Mouse (Mus musculus): ENCODE measurements around the gene Prr12.

The Prr12 gene

DNA sequence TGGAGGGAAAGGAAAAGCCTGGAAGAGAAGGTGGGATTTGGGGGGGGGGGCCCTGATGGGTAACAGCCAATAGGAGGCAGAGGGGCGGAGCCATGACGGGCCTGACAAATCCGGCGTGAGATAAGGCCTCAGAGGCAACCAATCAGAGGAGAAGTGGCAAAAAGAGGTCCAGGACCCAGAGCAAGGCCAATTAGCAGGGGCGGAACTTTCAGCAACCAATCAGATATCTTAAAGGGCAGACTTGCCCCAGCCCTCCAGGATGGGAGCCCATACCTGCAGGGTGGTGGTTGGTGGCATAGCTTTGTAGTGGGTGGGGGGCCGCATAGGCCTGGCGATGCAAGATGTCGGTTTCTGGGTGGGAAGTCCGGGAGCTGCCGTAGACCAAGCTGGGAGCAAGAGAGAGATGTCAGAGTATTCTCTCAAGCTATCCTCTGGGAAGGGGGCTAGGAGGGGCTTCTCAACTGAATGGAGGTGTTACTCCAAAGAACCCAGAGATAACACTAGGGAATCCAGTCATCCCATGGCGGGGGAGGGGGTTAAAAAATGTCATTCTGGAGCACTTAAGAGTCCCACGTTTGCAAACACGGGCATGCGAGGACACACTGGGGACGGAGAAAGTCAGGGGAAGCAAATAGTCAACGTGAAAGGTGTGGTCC lies 1.6 kb downstream of the Prr12 start:
- DNase-seq (ENCODE audit: extremely low spot score) = peak; percentile 88

DNA sequence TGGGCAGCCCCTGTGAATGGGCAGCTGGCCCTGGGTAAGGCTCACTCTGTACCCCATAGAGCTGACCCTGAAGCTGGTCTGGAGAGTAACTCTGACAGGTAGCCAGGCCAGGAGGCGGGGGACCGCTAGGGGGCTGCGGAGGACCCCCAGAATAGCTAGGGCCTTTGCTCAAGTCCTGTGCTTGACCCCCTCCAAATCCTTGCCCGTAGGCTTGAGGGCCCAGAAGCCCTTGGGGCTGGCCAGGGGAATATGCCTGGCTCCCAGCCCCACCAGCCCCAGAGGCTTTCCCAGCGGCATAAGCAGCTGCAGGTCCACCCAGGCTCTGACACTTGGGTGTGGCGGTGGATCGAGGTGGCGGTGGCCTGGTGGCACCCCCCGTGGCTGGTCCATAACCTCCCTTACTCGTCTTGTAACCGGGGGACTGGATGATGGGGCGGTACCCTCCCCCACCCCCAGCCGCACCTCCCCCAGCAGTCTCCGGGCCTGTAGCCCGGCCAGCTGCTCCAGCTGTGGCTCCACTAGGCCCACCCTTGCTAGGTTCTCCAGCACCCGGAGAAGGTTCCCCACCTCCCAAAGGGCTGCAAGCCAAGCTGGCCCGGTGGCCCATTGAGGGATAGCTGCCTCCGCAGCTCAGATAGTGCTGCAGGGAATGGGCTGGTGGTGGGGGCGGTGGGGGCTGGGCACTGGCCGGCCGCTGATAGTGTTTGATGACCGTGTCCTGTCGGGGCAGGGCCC lies 3.6 kb downstream of the Prr12 start:
- DNase-seq (ENCODE audit: extremely low spot score) = no peak

DNA sequence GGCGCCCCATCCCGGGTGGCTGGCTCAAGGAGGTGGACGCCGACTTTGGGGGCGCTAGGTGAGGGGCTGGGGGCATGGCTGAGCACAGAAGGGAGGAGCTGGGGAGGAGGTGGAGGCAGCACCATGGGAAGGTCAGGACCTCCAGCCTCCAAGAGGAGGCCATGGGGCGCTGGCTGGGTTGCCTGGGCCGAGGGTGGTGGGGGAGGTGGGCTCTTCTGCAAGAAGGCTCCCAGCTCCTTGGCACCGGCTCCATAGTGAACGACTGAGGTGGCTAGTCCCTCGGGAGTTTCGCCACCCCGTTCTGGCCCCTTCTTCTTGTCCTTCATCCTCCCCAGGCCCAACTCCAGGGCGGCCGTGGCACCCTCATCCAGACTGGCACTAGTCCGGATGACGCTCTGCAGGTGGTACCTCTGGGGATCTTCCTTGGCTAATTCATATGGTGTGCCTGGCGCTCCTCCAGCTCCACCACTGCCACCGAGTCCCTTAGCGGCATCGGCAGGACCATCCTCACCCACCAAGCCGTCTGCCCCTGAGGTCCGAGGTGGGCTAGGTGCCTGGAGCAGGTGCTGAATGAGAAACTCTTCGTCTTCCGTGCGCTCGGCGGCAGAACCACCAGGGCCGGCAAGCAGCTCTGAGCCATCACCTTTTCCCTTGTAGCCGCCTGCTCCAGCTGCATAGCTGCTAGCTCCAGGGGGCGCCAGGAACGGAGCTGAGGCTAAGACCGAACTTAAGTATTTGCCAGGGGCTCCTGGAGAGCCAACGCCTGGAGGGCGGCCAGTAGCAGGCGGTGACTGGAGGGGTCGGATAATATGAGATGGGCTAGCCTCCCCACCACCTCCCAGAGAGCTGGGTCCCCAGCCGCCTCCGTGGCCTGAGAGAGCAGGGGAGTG lies 4.4 kb downstream of the Prr12 start:
- no peak for DNase-seq (ENCODE audit: extremely low spot score)

DNA sequence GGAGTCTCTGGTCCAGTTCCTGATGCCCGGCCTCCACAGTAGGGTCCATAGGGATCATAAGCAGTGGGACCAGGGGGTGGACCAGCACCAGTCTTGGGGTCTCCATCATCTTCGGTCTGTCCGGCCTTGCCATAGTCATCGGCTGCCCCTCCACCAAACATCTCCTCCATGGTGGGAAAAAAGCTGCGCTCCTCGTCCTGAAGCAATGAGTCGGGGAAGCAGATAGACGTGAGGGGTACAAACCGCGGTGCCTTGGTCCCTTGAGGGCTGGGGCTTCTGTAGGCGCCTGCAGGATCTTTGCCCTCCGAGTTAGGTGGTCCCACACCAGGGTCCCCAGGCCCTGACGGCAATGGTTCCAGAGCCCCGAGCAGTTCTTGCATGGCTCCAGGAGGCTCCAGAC lies 5.2 kb downstream of the Prr12 start:
- no peak for DNase-seq (ENCODE audit: extremely low spot score)

DNA sequence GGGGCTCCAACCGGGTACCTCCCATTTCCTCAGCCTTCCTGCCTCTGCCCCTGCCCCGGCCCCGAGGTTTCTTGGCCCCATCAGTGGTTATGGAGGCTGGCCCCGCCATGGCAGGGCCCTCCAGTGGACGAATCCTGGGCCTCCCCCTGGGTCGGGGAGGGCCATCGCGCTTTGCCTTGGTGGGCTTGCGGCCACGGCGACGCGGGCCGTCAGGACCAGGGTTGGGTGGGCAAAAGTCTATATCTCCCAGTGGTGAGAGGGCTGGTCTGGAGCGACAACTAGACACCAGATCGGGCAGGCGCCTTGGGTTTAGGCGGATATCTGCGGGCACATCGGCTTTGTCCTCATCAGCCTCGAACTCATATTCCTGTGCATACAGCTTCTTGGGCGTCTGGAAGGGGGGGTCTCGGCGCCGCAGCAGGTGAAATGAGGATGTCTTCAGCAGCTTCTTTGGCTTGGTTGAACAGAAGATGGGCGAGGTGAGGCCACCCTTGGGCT lies 5.8 kb downstream of the Prr12 start:
- no peak for DNase-seq (ENCODE audit: extremely low spot score)

DNA sequence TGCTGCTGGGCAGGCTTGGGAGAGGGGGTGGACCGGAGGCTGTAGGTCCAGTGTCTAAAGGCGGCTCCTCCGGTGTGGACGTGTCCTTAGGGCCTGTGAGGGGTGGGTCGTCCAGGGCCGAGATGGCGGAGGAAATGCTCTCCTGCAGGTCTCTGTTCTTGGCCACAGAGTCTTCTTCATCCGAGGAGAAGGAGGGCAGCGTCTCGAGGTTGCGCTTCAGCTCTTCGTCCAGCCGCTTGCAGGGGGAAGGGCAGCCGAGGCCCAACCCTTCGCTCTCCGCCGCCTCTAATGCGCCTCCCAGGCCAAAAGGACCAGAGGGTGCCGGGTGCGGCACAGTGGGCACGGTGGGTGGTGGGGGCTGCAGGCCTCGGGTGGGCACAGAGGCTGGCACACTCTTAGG lies 6.9 kb downstream of the Prr12 start:
- no peak for DNase-seq (ENCODE audit: extremely low spot score)

DNA sequence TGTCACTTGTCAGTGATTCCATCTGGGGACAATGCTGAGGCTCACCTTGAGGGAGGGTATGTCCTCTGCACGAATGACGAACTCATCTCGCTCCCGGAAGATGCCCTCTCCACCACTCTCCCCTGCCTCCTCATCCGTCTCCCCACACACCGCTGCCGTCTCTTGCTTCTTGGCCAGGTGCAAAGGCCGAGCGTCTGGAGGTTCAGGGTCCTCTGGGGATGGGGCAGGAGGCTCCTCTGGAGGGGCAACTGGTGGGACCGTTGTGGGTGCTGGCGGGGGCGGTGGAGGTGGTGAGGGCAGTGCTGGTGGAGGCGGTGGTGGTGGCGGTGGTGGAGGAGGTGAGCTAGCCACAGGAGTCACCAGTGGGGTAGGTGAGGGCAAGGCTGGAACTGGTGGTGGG lies 9.4 kb downstream of the Prr12 start:
- DNase-seq (ENCODE audit: extremely low spot score) = no peak

DNA sequence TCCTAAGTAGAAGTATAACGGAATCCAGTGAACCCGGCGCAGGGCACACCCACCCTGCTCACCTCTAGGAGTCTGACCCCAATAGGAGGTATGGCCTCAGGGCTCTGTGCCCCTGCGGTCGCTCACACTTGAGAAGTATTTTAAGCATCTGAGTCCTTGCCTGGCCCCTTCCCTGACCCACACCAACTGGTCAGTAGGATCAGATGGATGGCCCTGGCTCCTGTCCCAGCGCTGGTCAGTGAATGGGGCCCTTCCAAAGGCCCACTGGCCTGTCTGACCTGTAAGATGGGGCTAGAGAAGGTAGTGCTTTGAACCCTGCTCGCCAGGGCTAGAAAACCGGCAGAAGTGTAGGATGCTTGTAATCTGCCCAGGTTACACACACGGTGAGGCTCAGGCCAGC lies 11.8 kb downstream of the Prr12 start:
- no peak for DNase-seq (ENCODE audit: extremely low spot score)

DNA sequence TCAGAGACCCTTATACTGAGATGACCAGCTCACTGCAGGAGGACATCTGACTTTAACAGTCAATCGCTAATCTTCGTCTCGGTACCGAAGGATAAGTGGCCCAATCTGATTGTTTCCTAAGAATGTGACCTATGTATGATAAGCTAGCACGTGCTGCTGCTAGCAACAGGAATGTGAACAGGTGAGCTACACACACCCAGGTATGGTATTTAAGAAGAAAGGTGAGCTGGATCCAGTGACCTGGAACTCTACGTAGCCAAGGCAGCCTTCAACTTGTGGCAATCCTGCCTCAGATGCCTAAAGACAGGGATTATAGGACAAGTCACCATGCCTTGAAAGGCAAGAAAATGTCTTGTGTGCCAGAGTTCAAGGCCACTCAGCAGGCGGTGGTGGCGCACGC lies 14.3 kb downstream of the Prr12 start:
- DNase-seq (ENCODE audit: extremely low spot score) = no peak

DNA sequence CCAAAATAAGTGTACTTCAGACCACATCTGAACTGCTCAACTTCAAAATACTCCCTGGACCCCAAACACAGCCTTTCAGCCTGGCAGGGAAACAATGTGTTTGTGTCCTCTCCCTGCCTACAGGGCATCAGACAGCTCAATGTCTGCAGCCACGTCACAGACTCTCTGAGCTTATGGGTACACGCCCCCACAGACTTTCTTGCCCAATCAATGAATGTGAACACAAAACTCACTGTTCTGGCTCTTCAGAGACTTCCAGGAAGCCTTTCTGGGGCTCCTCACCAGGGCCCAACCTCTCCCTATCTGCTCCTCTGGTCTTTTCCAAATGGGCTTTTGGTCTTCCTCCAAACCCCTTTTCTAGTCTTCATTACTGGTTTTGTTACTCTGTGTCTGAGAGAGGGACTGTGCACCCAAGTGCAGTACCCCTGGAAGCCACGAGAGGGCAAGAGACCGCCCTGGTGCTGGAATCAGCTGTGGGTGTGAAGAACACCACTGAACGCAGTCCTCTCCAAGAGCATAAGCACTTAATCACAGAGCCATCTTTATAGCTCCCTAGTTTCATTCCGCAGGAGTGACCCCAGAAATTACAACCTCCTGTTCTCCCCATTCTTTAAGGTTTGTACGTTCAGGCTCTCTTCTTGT lies 14.8 kb downstream of the Prr12 start:
- peak; percentile 59 for DNase-seq (ENCODE audit: extremely low spot score)

DNA sequence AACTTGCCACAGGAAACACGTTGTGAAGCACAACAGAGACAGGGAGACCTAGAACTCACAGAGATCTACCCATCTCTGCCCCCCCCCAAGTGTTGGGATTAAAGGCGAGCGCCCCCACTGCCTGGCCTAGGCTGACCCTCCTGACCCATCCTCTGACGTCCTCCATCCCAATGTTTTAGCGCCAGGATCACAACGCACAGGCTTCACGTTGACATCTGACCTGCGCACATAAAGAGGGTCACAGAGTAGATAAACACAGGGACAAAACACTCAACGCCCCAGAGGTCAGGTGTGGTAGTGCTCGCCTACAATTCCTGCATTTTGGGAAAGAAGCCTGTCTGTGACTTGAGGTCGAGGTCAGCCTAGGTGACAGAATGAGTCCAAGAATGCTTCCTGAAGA lies 16.0 kb downstream of the Prr12 start:
- no peak for DNase-seq (ENCODE audit: extremely low spot score)

DNA sequence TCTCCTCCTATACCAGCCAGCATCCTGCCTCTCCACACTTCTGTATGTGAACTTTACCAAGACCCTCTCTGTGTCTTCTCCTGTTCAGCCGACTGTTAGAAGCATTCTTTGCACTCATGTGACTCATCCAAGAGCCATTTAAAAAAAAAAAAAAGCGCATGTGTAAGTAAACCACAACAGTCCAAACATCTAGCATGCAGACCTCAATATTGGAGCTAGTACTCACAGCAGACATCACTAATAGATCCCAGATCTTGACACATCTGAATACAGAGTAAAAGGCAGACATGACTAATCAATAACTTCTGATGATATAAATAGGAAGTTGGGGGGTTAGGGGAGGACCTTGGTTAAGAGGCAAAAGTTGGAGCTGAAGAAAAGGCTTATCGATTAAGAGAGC lies 17.1 kb downstream of the Prr12 start:
- no peak for DNase-seq (ENCODE audit: extremely low spot score)

DNA sequence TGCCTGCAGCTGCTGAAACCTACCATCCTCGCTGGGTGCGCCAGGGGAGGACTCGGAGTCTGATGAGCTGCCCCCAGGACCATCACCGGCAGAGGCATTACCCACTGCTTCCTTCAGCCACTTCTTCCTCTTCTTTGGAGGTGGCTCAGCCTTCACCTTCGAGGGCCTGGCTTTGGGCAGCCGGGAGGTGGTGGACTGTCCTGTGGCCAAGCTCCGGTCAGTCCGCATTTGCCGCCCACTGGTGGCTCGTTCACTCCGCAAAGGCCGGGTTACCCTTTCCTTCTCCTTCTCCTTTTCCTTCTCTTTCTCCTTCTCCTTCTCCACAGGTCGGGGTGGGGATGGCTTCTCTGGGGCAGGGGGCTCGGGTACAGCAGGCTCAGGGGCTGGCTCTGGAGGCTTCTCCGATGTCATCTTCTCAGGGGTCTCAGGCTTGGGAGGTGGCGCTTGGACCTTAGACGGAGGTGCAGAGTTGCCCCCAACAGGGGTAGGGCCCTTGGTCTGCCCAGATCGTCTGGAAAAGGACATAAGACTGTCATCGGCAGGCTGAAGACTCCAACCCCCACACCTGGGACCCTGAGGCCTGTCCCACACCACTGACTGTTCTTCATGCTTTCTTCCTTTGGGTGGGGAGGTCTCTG lies 18.8 kb downstream of the Prr12 start:
- DNase-seq (ENCODE audit: extremely low spot score) = no peak

DNA sequence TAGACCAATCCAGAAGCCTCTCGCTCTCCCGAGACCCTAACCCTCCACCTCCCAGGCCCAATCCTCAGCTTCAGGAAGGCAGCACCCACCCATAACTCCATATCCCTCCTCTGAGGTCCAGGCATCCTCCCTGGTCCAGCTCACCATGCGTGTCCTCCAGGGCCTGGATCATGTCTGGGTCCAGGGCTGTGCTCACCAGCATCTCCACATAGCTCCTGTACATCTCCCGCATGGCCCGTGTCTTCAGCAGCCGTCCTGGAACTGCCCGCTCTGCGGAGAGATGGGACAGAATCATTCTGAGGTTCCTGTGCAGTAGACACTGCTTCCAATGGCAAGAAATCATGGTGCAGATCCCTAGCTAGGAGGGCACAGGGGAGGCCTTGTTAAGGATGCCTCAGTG lies 21.8 kb downstream of the Prr12 start:
- DNase-seq (ENCODE audit: extremely low spot score) = no peak

DNA sequence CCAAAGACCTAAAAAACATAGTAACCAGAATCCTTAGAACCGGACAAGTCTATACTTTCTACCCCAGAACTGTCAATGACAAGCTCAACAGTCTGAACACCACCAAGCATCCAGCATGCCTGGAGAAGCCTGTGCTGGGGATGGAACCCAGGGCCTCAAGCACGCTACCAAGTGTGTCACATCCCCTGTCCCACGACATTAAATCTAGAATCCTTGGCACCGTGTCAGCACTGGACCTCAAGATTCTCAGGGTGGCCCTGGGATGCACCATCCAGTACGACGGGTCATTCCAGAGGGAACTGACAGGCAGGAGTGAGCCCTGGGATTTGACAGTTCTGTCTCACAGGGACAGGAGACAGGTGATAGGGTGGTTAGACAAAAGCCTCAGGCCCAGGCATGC lies 22.7 kb downstream of the Prr12 start:
- no peak for DNase-seq (ENCODE audit: extremely low spot score)

DNA sequence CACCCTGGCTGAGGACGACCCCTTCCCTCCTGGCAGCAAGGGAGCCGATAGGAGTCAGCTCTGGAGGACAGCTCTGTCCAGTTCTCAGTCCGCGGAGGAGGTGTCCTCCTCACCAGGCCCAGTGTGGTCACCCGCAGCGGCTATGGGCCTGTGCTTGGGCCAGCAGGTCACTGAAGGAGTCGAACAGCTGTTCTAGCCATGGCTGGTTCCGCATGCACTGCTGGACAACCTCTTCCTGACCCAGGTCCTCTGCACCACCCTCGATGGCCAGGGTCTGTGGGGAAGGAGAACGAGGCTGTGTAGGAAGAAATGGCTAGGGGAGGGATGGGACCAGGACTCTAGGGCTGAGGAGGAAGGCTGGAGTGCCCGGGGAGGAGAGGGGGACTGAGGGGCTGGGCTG lies 24.3 kb downstream of the Prr12 start:
- DNase-seq (ENCODE audit: extremely low spot score) = no peak

DNA sequence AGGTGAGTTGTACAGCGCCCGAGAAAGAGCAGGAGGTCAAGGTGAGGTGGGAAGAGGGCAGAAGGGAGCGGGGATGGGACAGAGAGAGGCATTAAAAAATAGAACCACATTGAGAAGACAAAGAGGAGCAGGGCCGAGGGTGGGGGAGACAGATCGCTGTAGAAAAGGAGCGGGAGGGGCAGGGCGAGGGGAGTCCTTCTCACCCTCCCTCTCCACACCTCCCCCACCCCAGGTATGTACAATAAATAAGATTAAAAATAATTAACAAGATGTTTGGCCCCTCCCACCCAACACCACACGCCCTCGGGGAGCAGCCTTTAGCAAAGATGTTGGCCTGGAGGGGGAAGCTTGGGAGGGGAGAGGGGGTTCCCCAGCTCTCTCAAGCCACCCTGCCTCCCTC lies 24.9 kb downstream of the Prr12 start:
- DNase-seq (ENCODE audit: extremely low spot score) = no peak

DNA sequence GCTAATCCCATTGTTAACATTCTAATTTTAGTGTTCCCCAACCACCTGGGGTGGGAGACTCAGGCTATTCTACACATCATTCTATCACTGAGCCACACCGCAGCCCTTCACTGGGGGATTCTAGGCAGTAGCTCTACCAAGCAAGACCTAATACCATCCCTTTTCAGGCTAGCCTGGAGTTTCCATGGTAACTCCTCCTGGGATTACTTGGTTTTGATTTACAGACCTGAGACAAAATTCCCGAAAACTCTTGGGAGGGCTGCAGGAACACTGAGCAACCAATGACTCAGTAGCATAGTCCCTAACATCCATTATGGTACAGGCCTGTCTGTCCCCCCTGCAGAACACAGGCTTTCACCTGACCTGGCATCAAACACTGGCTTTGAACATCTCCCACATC lies 26.4 kb downstream of the Prr12 start:
- no peak for DNase-seq (ENCODE audit: extremely low spot score)

DNA sequence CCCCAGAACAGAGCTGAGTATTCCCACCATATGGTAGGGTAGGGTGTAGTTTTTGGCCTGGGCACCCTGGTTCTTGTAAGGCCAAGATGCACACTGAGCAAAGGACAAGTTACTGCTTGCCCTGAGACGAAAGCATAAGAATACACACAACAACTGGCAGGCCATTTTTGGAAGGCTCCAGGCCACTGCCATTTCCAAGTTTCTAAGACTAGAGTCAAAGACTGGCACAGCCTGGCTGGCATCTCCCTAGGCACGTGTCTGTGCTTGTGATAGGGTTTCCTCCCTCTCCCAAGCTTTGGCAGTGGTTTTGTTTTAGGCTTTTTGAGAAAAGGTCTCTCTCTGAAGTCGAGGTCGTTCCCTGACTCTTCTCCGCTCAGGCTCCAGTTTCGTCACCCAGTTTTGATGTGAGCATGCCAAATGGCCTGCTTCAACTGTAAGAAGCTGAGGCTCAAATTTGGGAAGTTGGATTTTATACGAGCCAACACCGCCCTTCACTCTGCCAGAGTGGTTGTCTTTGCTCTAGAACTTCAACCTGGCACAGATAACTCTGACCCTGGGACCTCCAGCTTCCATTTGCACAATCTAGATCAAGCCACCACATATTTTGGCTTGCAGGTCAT lies 27.0 kb downstream of the Prr12 start:
- no peak for DNase-seq (ENCODE audit: extremely low spot score)

DNA sequence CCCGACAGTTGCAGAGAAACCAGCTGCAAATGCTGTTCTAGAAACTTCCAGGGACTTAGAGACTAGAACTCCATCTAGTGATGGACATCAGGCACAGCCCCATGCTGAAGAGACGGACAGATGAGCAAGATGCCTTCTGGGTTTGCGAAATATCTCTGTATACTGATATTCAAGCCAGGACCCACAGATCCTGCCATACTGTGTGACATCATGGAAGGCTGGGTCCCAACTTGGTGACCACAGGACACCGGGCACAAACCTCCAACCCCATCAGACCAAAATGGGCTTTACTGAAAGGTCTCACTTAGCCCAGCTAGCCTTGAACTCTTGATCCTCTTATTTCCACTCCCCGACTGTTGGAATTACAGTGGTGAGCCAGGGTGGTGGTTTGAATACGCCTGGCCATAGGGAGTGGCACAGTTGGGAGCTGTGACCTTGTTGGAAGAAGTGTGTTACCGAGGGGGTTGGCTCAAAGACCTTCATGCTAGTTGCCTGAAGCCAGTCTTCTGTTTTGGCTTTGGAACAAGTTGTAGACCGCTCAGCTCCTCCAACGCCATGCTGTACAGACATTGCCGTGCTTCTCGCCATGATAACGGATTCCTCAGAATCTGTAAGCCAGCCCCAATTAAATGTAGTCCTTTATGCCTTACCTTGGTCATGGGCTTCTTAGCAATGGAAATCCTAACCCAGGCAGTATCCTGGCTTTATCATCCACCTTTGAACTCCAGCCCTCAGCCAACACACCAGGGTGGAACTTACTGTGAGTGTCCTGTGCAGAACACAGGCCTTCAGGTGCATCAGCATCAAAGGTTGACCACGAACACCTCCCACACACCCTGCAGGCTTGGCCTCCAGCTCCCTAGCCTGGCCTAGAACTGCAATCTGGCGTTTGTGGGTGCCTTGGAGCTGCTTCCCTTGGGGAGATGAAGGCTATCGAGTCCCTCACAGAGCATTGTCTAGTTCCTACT lies 28.1 kb downstream of the Prr12 start:
- DNase-seq (ENCODE audit: extremely low spot score) = no peak

All from embryo, embryonic 9.5 days (tissue).